Mouse (Mus musculus) kidney, embryonic 15.5 days (tissue): ENCODE results near the gene 4833427G06Rik. TPM values are rescaled to one million over a fixed set of nuclear protein-coding genes. Genes with fewer than 3 reads are reported as not detected.

Experiments used
- ATAC-seq: fragments of 200-750 bp; cut with Nextera tagmentation; replicated peaks from 2 replicates; pipeline ENCODE4 v1.8.0; 2017; ENCODE audit warnings: moderate TSS enrichment; ENCODE audit not compliant: low FRiP score
- H3K27ac ChIP-seq: fragments of 300-500 bp; sonication (generic); 2 replicates; pipeline ENCODE4 v1.5.1; 2015; ENCODE audit warnings: mild to moderate bottlenecking, inconsistent platforms
- H3K27me3 ChIP-seq: fragments of 300-500 bp; sonication (generic); 2 replicates; pipeline ENCODE4 v1.6.1; 2015; ENCODE audit warnings: inconsistent platforms
- H3K36me3 ChIP-seq: fragments of 300-500 bp; sonication (generic); 2 replicates; pipeline ENCODE4 v1.6.1; 2015; ENCODE audit warnings: inconsistent platforms
- H3K4me1 ChIP-seq: fragments of 300-500 bp; sonication (generic); 2 replicates; pipeline ENCODE4 v1.6.1; 2015; ENCODE audit warnings: inconsistent platforms
- H3K4me2 ChIP-seq: fragments of 300-500 bp; sonication (generic); 2 replicates; pipeline ENCODE4 v1.6.1; 2015; ENCODE audit warnings: moderate library complexity, mild to moderate bottlenecking, inconsistent platforms
- H3K4me3 ChIP-seq: fragments of 300-500 bp; sonication (generic); replicated peaks from 2 replicates; pipeline ENCODE4 v1.5.1; 2015; ENCODE audit warnings: mild to moderate bottlenecking, inconsistent platforms
- H3K9ac ChIP-seq: fragments of 300-500 bp; sonication (generic); 2 replicates; pipeline ENCODE4 v1.6.1; 2015; ENCODE audit warnings: mild to moderate bottlenecking, inconsistent platforms
- H3K9me3 ChIP-seq: fragments of 300-500 bp; sonication (generic); replicated peaks from 2 replicates; pipeline ENCODE4 v1.6.1; 2016; ENCODE audit warnings: inconsistent platforms
- WGBS: fragments of 180-500 bp; shearing (Covaris S2); methylation state at CpG from one replicate; pipeline ENCODE4 v1.1.7; 2015; ENCODE audit warnings: mixed read lengths; 5-methylcytosine and 5-hydroxymethylcytosine counted together
- polyA plus RNA-seq: library from polyadenylated mRNA; unstranded; fragments of >200 nt; fragmentation: Nextera tagmentation; extraction: Ambion mirVana; gene quantifications from 2 replicates; pipeline ENCODE4 v1.2.1, GENCODE M21; 2015

Gene 4833427G06Rik
- polyA plus RNA-seq, 1 experiment from 2014 or later = not detected

DNA sequence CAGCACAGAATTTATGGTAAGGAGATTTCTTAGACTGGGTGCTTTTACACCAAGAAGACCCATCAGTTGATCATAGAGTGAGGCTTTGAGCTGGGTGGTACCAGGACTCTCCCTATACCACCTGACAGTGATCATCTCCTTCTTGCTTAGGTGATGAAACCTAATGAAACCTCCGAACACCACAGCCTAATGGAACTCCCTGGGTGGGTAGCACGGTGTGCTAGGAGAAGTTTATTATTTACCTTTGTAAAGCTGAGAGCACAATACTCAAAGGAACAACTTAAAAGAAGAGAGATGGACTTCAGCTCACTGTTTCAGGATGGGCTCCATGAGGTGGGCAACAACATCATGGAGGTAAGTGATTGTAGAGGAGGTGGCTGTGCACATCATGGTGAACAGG is 41.3 kb downstream of the 4833427G06Rik start, which contains the start of gene Btg4:
Gene Btg4, plus strand, starts transcription at position 301 of the 400 bp plus-strand sequence.
- ATAC-seq = no peak
- Histone ChIP-seq H3K27ac (no peak within 1 kb of the TSS), H3K4me3 (no peak within 1 kb of the TSS), H3K4me2 (no peak within 1 kb of the TSS), H3K4me1 (0 out of 2 replicates have a peak, but pooled peaks cover 2% of the 10 kb centered on the region), H3K9ac (no peak within 1 kb of the TSS), H3K27me3 (no peaks in the 10 kb centered on the region), H3K36me3 (no peaks in the 10 kb centered on the region), H3K9me3 (no peaks in the 10 kb centered on the region)
- WGBS = 75% methylated on average over 2 of the region's 2 CpGs

DNA sequence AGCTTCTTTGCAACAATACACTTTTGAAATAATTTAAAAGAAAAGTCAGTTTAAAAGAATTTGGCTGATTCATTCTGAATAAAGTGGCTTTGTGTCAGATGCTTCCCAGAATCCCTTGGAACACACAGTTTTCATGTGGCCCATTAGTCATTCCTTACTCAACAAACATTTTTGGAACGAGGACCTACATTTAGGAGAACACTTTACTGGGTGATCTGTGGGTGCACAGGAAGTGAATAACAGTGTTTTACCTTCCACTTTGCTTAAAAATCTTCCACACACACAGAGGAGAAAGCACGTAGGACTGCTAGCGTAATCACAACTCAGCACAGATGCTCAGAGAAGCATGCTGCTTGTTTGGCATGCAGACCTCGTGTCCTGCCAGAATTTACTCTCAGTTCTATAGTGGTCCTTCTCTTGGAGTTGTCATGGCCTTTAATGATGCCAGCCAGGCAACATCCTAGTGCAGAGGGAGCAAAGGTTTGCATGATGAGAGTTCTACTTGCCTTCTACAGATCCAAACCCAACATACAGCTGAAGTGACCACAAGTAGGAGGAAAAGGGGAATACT is 42.8 kb downstream of the 4833427G06Rik start:
- H3K9ac ChIP-seq = no peak overlapping the region
- H3K9me3 ChIP-seq = no peaks in the 10 kb centered on the region
- H3K27ac ChIP-seq = no peak overlapping the region
- H3K4me3 ChIP-seq = no peak overlapping the region
- H3K27me3 ChIP-seq = no peaks in the 10 kb centered on the region
- H3K4me2 ChIP-seq = no peak overlapping the region
- ATAC-seq = no peak
- H3K4me1 ChIP-seq = 0 out of 2 replicates have a peak, but pooled peaks cover 2% of the 10 kb centered on the region
- 75% methylated on average over 4 of the region's 4 CpGs for whole genome bisulfite sequencing
- no peaks in the 10 kb centered on the region for H3K36me3 ChIP-seq

DNA sequence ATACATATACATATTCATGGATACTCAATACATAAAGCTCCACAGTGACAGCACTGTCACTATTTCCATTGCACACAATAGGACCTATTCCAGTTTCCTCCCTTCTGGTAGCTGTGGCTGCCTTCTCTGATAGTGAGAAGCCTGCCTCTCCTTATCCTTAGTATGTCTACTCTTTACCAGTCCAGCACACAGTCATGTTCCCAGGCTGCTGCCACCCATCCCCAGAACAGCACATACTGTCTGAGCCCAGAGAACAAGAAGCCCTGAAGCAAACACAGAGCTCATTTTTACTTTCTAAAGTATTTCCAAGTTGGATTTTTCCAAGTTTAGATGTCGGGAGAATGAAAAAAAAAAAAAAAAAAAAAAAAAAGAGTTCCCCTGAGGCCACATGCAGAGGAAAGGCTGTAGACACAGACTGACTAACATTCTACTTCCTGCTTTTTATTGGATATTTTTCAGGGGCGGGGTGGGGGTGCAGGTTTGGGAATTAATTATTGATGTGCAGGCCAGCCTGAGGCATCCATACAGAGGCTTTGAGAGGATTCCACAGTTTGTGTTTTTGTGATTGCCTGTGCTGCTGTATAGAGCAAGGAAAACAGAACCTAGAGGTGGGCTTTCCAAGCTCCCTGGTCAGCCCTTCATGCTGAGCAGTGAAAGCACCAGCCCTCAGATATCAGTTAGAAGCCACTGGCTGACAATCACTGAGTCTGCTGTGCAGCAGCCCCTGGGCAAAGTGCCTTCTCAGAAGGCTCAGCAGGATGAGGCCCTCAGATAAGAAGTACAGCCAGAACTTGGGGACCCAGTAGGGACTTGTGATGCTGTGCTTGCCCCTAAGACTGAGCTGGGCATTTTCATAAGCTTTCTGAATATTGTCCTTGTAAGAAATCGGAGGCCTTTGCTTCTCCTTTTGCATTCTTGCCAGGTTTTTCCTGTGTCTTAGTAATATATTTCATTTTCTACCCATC is 45.2 kb downstream of the 4833427G06Rik start:
- Histone ChIP-seq H3K27me3 (no peaks in the 10 kb centered on the region), H3K27ac (no peak overlapping the region), H3K9me3 (no peaks in the 10 kb centered on the region), H3K9ac (no peak overlapping the region), H3K4me2 (no peak overlapping the region), H3K4me3 (no peak overlapping the region), H3K4me1 (0 out of 2 replicates have a peak, but pooled peaks cover 2% of the 10 kb centered on the region), H3K36me3 (no peaks in the 10 kb centered on the region)
- ATAC-seq = no peak
- 62% methylated on average over 3 of the region's 3 CpGs for WGBS

DNA sequence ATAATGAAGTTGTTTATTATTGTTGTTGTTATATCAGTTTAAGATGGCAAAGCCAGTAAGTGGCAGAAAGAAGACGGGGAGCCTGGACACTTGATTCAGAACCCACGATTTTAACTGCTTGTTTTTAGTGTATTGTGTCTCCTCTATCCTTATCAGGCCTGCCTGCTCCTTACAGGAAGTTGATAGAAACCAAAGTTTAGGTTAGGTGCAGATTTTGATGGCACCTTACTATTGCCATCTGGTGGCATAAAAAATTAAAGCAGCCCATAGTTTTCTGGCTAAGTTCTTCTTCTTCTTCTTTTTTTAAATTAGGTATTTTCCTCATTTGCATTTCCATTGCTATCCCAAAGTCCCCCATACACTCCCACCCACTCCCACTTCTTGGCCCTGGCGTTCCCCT is 49.7 kb downstream of the 4833427G06Rik start:
- Histone ChIP-seq H3K9me3 (no peaks in the 10 kb centered on the region), H3K4me2 (no peak overlapping the region), H3K36me3 (no peaks in the 10 kb centered on the region), H3K4me1 (0 out of 2 replicates have a peak, but pooled peaks cover 2% of the 10 kb centered on the region), H3K9ac (no peak overlapping the region), H3K27me3 (no peaks in the 10 kb centered on the region), H3K27ac (no peak overlapping the region), H3K4me3 (no peak overlapping the region)
- 77% methylated on average over 3 of the region's 3 CpGs for WGBS
- ATAC-seq = no peak

DNA sequence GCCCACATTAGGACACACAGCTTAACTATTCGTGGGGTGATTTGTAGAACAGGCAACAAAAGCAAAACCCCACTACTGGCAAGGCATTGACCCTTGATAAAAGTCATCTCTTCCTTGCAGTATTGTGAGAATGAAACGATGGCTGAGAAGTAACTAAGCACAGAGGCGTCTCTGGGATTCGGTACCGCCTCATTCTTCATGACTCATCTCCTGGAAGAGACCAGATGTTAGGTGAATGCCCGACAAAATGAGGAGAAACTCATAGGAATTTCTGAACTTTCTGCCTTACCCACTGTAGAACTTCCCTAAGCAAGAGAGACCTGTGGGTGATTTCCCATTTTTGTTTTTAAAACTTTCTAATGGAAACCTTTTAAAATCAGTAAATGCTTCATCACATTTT is 59.7 kb downstream of the 4833427G06Rik start:
- H3K9ac ChIP-seq = no peak overlapping the region
- WGBS = 78% methylated on average over 6 of the region's 6 CpGs
- no peaks in the 10 kb centered on the region for H3K4me1 ChIP-seq
- no peak overlapping the region for H3K4me3 ChIP-seq
- H3K27me3 ChIP-seq = no peaks in the 10 kb centered on the region
- no peak overlapping the region for H3K27ac ChIP-seq
- ATAC-seq = no peak
- H3K36me3 ChIP-seq = no peaks in the 10 kb centered on the region
- no peaks in the 10 kb centered on the region for H3K9me3 ChIP-seq
- H3K4me2 ChIP-seq = no peak overlapping the region

DNA sequence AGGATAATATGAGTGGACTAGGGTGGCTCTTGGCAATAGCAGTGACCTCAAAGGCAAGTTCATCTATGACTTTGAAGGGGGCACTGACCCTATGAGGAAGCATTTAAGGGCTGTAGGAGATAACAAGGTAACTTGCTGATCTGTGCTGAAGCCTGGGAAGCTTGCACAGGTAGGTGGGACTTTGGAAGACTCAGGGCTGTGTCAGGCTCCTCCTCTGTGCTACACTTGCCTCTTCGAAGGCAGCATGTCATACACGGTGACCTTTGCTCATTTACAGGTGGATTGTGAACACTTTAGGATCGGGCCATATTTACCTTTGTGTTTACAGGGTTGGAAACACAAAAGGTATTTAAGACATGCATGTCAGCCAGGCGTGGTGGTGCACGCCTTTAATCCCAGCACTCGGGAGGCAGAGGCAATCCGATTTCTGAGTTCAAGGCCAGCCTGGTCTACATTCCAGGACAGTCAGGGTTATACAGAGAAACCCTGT is 60.3 kb downstream of the 4833427G06Rik start:
- H3K4me1 ChIP-seq = no peaks in the 10 kb centered on the region
- no peak overlapping the region for H3K4me3 ChIP-seq
- no peak overlapping the region for H3K27ac ChIP-seq
- no peak overlapping the region for H3K4me2 ChIP-seq
- H3K9ac ChIP-seq = no peak overlapping the region
- ATAC-seq = no peak
- H3K36me3 ChIP-seq = no peaks in the 10 kb centered on the region
- H3K9me3 ChIP-seq = no peaks in the 10 kb centered on the region
- H3K27me3 ChIP-seq = no peaks in the 10 kb centered on the region
- WGBS = 89% methylated on average over 7 of the region's 7 CpGs

DNA sequence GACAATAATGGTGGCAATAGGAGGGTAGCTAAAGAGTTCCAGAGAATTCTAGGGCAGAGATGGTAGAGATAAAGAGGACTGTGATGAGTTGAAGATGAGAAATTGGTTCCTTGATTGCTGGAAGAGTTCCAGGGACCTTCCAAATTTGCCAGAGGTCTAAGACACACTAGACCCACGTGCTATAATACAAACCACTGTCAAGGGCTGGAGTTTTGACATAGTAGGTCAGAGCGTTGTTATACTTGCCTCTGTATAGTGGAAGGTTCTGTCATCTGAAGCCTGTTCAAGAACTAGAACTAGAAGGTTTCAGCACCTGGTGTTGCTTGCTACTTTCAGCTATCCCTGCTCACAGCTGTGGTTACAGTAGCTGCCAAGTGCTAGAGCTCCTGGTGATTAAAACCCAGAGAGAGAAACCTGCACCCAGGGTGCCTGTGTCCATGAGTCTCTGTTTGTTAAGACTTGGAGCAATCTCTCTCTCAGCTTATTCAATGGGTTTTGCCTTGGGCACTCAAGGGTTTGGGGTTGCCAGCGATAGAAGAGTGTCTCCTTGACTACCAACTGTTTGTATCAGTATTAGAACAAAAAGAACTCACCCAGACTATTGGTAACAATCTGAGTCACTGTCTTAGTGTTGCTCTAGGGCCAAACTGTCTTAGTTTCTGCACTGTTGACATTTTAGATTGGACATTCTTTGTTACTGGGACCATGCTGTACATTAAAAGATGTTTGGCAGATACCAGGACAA is 68.9 kb downstream of the 4833427G06Rik start:
- Histone ChIP-seq H3K4me1 (no peaks in the 10 kb centered on the region), H3K9ac (no peak overlapping the region), H3K27ac (no peak overlapping the region), H3K9me3 (no peaks in the 10 kb centered on the region), H3K4me3 (no peak overlapping the region), H3K27me3 (no peaks in the 10 kb centered on the region), H3K4me2 (no peak overlapping the region), H3K36me3 (no peaks in the 10 kb centered on the region)
- ATAC-seq = no peak
- WGBS = 79% methylated on average over 3 of the region's 3 CpGs

DNA sequence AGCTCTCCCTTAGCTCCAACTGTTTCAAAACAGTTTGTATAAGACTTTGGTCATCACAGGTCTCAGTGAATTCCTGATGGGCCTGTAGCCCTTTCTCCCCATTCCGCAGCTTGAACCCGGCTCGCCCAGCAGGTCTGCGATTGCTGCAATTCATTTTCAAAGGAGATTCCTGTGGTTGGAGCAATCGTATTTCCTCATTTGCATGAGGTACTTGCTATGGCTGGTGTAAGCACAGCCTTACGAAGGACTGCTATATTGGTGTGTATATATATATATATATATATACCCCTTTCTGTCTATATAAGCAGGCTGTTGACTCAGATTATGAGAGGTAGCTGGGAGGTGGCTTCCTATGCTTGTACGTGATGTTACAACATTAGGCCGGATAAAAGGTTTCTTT is 69.6 kb downstream of the 4833427G06Rik start:
- Histone ChIP-seq H3K9ac (no peak overlapping the region), H3K27ac (no peak overlapping the region), H3K27me3 (no peaks in the 10 kb centered on the region), H3K4me1 (no peaks in the 10 kb centered on the region), H3K36me3 (no peaks in the 10 kb centered on the region), H3K4me2 (no peak overlapping the region), H3K4me3 (no peak overlapping the region), H3K9me3 (no peaks in the 10 kb centered on the region)
- WGBS = 59% methylated on average over 8 of the region's 8 CpGs
- ATAC-seq = no peak

DNA sequence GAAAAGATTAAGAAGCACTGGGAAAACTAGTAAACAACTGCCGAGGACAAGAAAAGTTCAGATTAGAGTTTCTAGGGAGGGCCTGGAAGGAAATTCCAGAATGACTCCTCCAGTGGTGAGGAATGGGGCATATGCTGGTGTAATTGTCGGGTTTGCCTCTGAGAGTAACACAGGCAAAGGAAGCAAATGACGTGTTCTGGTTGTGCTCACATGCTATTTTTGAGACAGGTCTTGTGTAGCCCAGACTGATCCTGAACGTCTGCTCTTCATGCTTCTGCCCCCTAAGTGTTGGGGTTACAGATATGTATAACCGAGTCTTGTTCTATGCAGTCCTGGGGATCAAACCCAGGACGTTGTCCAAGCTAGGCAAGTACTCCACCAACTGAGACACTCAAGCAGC is 70.3 kb downstream of the 4833427G06Rik start:
- no peaks in the 10 kb centered on the region for H3K27me3 ChIP-seq
- H3K9ac ChIP-seq = no peak overlapping the region
- no peak overlapping the region for H3K27ac ChIP-seq
- H3K36me3 ChIP-seq = no peaks in the 10 kb centered on the region
- ATAC-seq = no peak
- no peaks in the 10 kb centered on the region for H3K4me1 ChIP-seq
- no peak overlapping the region for H3K4me2 ChIP-seq
- H3K4me3 ChIP-seq = no peak overlapping the region
- H3K9me3 ChIP-seq = no peaks in the 10 kb centered on the region
- 62% methylated on average over 6 of the region's 6 CpGs for WGBS
